Mouse (Mus musculus): ENCODE data around the gene Ppil4.

DNA sequence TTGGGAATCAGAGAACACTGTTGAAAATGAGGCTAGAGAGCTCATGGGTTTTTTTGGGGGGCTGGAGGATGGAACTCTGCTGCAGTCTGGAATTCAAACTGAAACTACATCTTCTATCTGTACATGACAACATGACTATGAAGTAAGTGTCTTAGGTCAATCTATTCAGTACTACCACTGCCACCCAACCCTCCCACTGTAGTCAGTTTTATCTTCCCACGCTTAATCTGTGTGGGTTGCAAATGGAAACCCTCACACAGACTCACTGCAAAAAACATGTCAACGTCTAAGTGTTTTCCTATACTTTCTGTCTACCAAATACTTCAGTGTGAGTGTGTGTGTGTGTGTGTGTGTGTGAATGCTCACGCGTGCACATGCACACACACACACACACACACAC, 50.5 kb downstream of the Ppil4 start:
- TF ChIP-seq POLR2A (IDR thresholded peaks at IDR 0.05; ENCODE audit: control insufficient read depth in 1 of 2, insufficient read depth in 1 of 2, low read depth in 1 of 2, low read length in 2 of 2, poor library complexity in 1 of 2) (no peak), POLR2AphosphoS2 (IDR thresholded peaks at IDR 0.05; ENCODE audit: low read length) (no peak), SMC3 (IDR thresholded peaks at IDR 0.05; ENCODE audit: low read depth, low read length) (no peak), USF1 (IDR thresholded peaks at IDR 0.05; ENCODE audit: low read depth, low read length) (no peak), CTCF (IDR thresholded peaks at IDR 0.05 in 2 of 3, conservative IDR thresholded peaks at IDR 0.05 in 1 of 3; ENCODE audit: control insufficient read depth in 1 of 3, insufficient read depth in 1 of 3, low read depth in 2 of 3, low read length in 3 of 3, poor library complexity in 1 of 3, severe bottlenecking in 1 of 3) (no peak)
